Mouse (Mus musculus) heart, adult 18-20 months (tissue): ENCODE data around the gene Nckap5l. TPM values are rescaled to one million over a fixed set of nuclear protein-coding genes. Genes with fewer than 3 reads are reported as not detected.
"Not testable (repeated sequence)": the region's sequence is repeated elsewhere in the genome, so short reads cannot be mapped to it uniquely, and the experiment has no call there.

Experiments used
- DNase-seq, 2 experiments: peaks; one replicate each; pipeline ENCODE4 v3.0.0; 2021 to 2022; ENCODE audit warnings: mixed read lengths in 1 of 2
- total RNA-seq, 2 experiments: library from RNA; stranded (reverse); gene quantifications; 2 replicates each; pipeline ENCODE4 v1.2.3; 2021

Nckap5l gene
- total RNA-seq, 2 experiments from 2014 or later = 2.5 to 3.8 TPM

- DNase-seq = peak in 1 of 2 experiments; percentile 22
Observed at GRCm38 (mm10) chr15:99396875-99397274, 60.7 kb downstream of the Nckap5l start.

- no peak for DNase-seq
Observed at GRCm38 (mm10) chr15:99396462-99396861, 61.1 kb downstream of the Nckap5l start.

GRCm38 (mm10) chr15:99393386-99394252 is 63.9 kb downstream of the Nckap5l start:
- peak; percentile 5 to 74 for DNase-seq

GRCm38 (mm10) chr15:99392486-99393385 is 64.8 kb downstream of the Nckap5l start, which contains the start of gene Tmbim6:
Tmbim6 (plus strand) TSS chr15:99392882.
- DNase-seq = peak; percentile 99 to 100

GRCm38 (mm10) chr15:99391975-99392374 is 65.6 kb downstream of the Nckap5l start:
- DNase-seq = no peak

GRCm38 (mm10) chr15:99390472-99391401 is 66.8 kb downstream of the Nckap5l start:
- no peak for DNase-seq

- peak in 1 of 2 experiments; percentile 10 for DNase-seq
Observed at GRCm38 (mm10) chr15:99387976-99388375, 69.6 kb downstream of the Nckap5l start.

GRCm38 (mm10) chr15:99386796-99387195 is 70.8 kb downstream of the Nckap5l start:
- no peak for DNase-seq

- DNase-seq = not testable (repeated sequence)
Observed at GRCm38 (mm10) chr15:99386110-99386509, 71.4 kb downstream of the Nckap5l start.

GRCm38 (mm10) chr15:99384071-99384470 is 73.5 kb downstream of the Nckap5l start:
- DNase-seq = no peak

- DNase-seq = no peak
Observed at GRCm38 (mm10) chr15:99382893-99383292, 74.7 kb downstream of the Nckap5l start.

GRCm38 (mm10) chr15:99376240-99376639 is 81.3 kb downstream of the Nckap5l start:
- DNase-seq = no peak

- no peak for DNase-seq
Observed at GRCm38 (mm10) chr15:99375581-99375980, 82.0 kb downstream of the Nckap5l start.

- no peak for DNase-seq
Observed at GRCm38 (mm10) chr15:99375036-99375435, 82.5 kb downstream of the Nckap5l start.

- no peak for DNase-seq
Observed at GRCm38 (mm10) chr15:99372761-99373160, 84.8 kb downstream of the Nckap5l start.

Other genes with a start within 250 kb of the Nckap5l start
- gene Kcnh3, start 232.9 kb downstream of the Nckap5l start, total RNA-seq = under 1 TPM in 1 of 2 experiments, not detected in 1; 0.15 TPM
- gene Mcrs1, start 205.8 kb downstream of the Nckap5l start, total RNA-seq = 10 to 100 TPM; 37.3 to 40.1 TPM
- gene Prpf40b, start 162.7 kb downstream of the Nckap5l start, total RNA-seq = 10 to 100 TPM; 18.2 to 19.4 TPM
- gene Fam186b, start 161.9 kb downstream of the Nckap5l start, total RNA-seq = not detected
- gene Fmnl3, start 87.3 kb downstream of the Nckap5l start, total RNA-seq = 10 to 100 TPM; 13.4 to 14.8 TPM
- 100 to 1,000 TPM; 225 to 256 TPM for gene Tmbim6, start 64.9 kb downstream of the Nckap5l start, total RNA-seq
- 1 to 10 TPM; 3.7 to 3.9 TPM for gene Bcdin3d, start 17.0 kb upstream of the Nckap5l start, total RNA-seq
- under 1 TPM; 0.22 to 0.28 TPM for gene Faim2, start 70.4 kb upstream of the Nckap5l start, total RNA-seq
- gene Aqp2, start 121.3 kb upstream of the Nckap5l start, total RNA-seq = not detected
- gene Aqp5, start 133.0 kb upstream of the Nckap5l start, total RNA-seq = 1 to 10 TPM in 1 of 2 experiments, under 1 TPM in 1; 0.30 to 2.5 TPM
- under 1 TPM in 1 of 2 experiments, not detected in 1; 0.25 TPM for gene Aqp6, start 143.7 kb upstream of the Nckap5l start, total RNA-seq
- gene Racgap1, start 193.9 kb upstream of the Nckap5l start, total RNA-seq = 1 to 10 TPM in 1 of 2 experiments, under 1 TPM in 1; 0.82 to 1.6 TPM
- under 1 TPM in 1 of 2 experiments, not detected in 1; 0.49 TPM for gene Asic1, start 212.6 kb upstream of the Nckap5l start, total RNA-seq
- 10 to 100 TPM; 18.6 to 19.0 TPM for gene Smarcd1, start 244.4 kb upstream of the Nckap5l start, total RNA-seq
- gene Gm17349, start 247.7 kb upstream of the Nckap5l start, total RNA-seq = 1 to 10 TPM; 2.4 to 4.3 TPM